Mouse (Mus musculus) neural tube, embryonic 13.5 days (tissue): ENCODE results near the gene Gm10226. TPM values are rescaled to one million over a fixed set of nuclear protein-coding genes. Genes with fewer than 3 reads are reported as not detected.
A peak's percentile ranks its signal among the peaks of the same experiment; 100 is the strongest.
"Not testable (repeated sequence)": the region's sequence is repeated elsewhere in the genome, so short reads cannot be mapped to it uniquely, and the experiment has no call there.

ENCODE experiments used
- ATAC-seq: fragments of 200-750 bp; cut with Nextera tagmentation; 2 replicates; pipeline ENCODE4 v1.8.0; 2017; ENCODE audit warnings: low read depth, mild to moderate bottlenecking, moderate TSS enrichment, moderate library complexity
- H3K27ac ChIP-seq: fragments of 300-500 bp; sonication (generic); replicated peaks from 2 replicates; pipeline ENCODE4 v1.5.1; 2015; ENCODE audit warnings: moderate library complexity, mild to moderate bottlenecking, inconsistent platforms
- H3K27me3 ChIP-seq: fragments of 300-500 bp; sonication (generic); 2 replicates; pipeline ENCODE4 v1.6.1; 2015; ENCODE audit warnings: mild to moderate bottlenecking, inconsistent platforms
- H3K36me3 ChIP-seq: fragments of 300-500 bp; sonication (generic); 2 replicates; pipeline ENCODE4 v1.6.1; 2015; ENCODE audit warnings: mild to moderate bottlenecking, inconsistent platforms
- H3K4me1 ChIP-seq: fragments of 300-500 bp; sonication (generic); replicated peaks from 2 replicates; pipeline ENCODE4 v1.6.1; 2015; ENCODE audit warnings: inconsistent platforms
- H3K4me2 ChIP-seq: fragments of 300-500 bp; sonication (generic); 2 replicates; pipeline ENCODE4 v1.6.1; 2015; ENCODE audit warnings: inconsistent platforms, mild to moderate bottlenecking, moderate library complexity
- H3K4me3 ChIP-seq: fragments of 300-500 bp; sonication (generic); 2 replicates; pipeline ENCODE4 v1.5.1; 2015; ENCODE audit warnings: mild to moderate bottlenecking, inconsistent platforms
- H3K9ac ChIP-seq: fragments of 300-500 bp; sonication (generic); 2 replicates; pipeline ENCODE4 v1.6.1; 2015; ENCODE audit warnings: moderate library complexity, mild to moderate bottlenecking, inconsistent platforms
- H3K9me3 ChIP-seq: fragments of 300-500 bp; sonication (generic); 2 replicates; pipeline ENCODE4 v1.6.1; 2016; ENCODE audit warnings: inconsistent platforms
- WGBS: fragments of 180-500 bp; shearing (Covaris S2); methylation state at CpG from one replicate; pipeline ENCODE4 v1.1.7; 2015; 5-methylcytosine and 5-hydroxymethylcytosine counted together
- polyA plus RNA-seq: library from polyadenylated mRNA; unstranded; fragments of >200 nt; fragmentation: Nextera tagmentation; extraction: Ambion mirVana; gene quantifications from 2 replicates; pipeline ENCODE4 v1.2.1, GENCODE M21; 2015

The Gm10226 gene
- polyA plus RNA-seq: 16.9 and 19.2 TPM in 2 replicates

DNA sequence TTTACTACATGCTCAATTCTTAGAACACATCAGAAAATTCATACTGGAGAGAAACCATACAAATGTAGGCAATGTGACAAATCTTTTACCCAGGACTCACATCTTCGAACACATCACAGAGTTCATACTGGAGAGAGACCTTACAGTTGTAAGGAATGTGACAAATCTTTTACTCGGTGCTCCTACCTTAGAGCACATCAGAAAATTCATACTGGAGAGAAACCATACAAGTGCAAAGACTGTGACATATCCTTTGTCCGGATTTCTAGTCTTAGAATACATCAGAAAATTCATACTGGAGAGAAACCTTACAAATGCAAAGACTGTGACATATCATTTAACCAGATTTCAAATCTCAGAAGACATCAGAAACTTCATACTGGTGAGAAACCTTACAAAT is at the start of gene Gm10226:
Gene Gm10226, plus strand, starts transcription at position 301 of the 400 bp plus-strand sequence.
- Histone ChIP-seq H3K9me3 (no peaks in the 10 kb centered on the region), H3K4me2 (no peak within 1 kb of the TSS), H3K27ac (no peak within 1 kb of the TSS), H3K27me3 (no peaks in the 10 kb centered on the region), H3K36me3 (peaks cover 52% of the 10 kb centered on the region), H3K4me3 (no peak within 1 kb of the TSS), H3K9ac (no peak within 1 kb of the TSS), H3K4me1 (no peaks in the 10 kb centered on the region)
- WGBS: 94% methylated on average over 3 of the region's 3 CpGs
- ATAC-seq: no peak

- H3K4me3 ChIP-seq: no peak overlapping the region
- peaks cover 5% of the 10 kb centered on the region for H3K4me1 ChIP-seq
- no peak overlapping the region for H3K27ac ChIP-seq
- no peak overlapping the region for H3K4me2 ChIP-seq
- H3K36me3 ChIP-seq: peaks cover 6% of the 10 kb centered on the region; the same call in 1 of the 2 replicates
- no peaks in the 10 kb centered on the region for H3K27me3 ChIP-seq
- ATAC-seq: no peak
- 46% methylated on average over 3 of the region's 3 CpGs for WGBS
- H3K9ac ChIP-seq: no peak overlapping the region
- H3K9me3 ChIP-seq: no peaks in the 10 kb centered on the region
Observed at GRCm38 (mm10) chr17:21648791-21649190, 42.9 kb upstream of the Gm10226 start.

DNA sequence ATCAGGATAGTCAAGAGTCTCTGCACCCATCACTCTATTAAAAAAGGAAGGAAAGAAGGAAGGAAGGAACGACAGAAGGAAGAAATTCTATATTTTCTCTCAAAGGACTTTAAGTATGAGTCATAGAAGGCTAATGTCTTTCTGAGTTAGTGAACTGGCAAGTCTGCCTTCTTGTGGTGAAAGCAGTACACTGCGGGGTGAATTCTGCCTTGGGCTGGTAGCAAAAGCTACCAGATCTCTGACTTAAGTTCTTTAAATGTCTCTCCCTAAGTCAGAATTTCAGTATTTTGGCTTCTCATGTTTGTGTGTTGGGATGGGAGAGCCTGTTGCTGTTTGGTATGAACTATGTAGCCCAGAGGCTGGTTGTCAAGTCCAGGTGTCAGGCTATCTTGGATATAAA is 41.7 kb upstream of the Gm10226 start:
- H3K27me3 ChIP-seq: no peaks in the 10 kb centered on the region
- H3K4me3 ChIP-seq: peak overlapping the region; percentile 45
- WGBS: 37% methylated on average over 2 of the region's 2 CpGs
- peaks cover 6% of the 10 kb centered on the region; the same call in 1 of the 2 replicates for H3K36me3 ChIP-seq
- no peaks in the 10 kb centered on the region for H3K9me3 ChIP-seq
- ATAC-seq: peak; percentile 60
- H3K4me1 ChIP-seq: peaks cover 5% of the 10 kb centered on the region
- H3K9ac ChIP-seq: peak overlapping the region; percentile 63
- peak overlapping the region; percentile 77 for H3K27ac ChIP-seq
- peak overlapping the region; percentile 56 for H3K4me2 ChIP-seq

DNA sequence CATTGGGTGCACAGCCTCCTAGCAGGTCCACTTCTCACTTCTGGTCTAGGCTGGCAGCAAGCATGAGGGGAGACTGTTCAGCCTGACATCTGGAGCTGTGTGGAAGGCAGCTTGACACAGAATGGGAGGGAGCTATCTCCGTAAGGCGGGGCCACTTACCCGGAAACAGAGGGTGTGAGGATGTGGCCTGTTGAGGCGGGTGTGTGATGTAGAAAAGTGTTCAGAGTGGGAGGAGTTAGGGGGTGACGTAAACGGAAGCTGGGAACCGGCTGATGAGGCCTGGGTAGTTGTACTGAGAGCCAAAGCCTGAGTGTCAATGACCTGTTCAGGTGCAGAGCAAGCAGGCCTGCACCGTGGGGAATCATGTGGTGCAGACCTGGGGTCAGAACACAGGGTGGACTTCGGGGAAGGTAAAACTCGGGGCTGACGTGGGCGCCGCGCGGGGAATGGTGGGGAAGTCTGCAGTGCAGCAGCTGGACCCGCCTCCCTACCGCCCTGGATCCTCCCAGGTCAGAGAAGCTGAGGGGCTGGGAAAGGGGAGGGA is 41.2 kb upstream of the Gm10226 start, which contains the start of gene Zfp983:
Gene Zfp983, plus strand, starts transcription at position 261 of the 544 bp plus-strand sequence.
- not testable (repeated sequence) for H3K27me3 ChIP-seq, H3K36me3 ChIP-seq, H3K4me1 ChIP-seq, H3K9me3 ChIP-seq
- 2% methylated on average over 17 of the region's 17 CpGs for WGBS
- Histone ChIP-seq H3K4me3 (peak within 1 kb of the TSS; percentile 45), H3K9ac (peak within 1 kb of the TSS; percentile 63), H3K4me2 (peak within 1 kb of the TSS; percentile 56), H3K27ac (peak within 1 kb of the TSS; percentile 77)
- ATAC-seq: peak; percentile 99

DNA sequence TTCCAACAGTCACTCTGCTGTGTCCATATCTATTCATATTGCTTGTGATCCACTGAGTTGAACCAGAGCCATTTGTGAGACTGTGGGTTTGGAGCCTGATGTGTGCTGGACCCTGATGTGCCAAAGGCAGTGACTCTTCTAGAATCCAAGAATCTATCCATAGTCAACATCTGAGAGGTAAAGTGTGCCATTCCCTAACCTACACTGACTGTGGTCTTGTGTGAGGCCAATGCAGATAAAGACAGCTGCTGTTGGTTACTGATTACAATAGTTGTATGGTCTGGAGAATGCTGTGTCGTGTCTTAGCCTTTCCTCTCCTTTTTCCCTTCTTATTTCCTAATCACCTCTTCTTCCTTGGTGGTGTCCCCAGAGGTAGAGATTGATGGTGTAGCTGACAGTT is 12.8 kb upstream of the Gm10226 start:
- not testable (repeated sequence) for H3K9me3 ChIP-seq, H3K27me3 ChIP-seq, H3K4me2 ChIP-seq, H3K36me3 ChIP-seq, H3K9ac ChIP-seq, ATAC-seq, H3K27ac ChIP-seq, H3K4me3 ChIP-seq
- 15% methylated on average over 1 of the region's 1 CpGs for WGBS
- H3K4me1 ChIP-seq: peaks cover 16% of the 10 kb centered on the region

DNA sequence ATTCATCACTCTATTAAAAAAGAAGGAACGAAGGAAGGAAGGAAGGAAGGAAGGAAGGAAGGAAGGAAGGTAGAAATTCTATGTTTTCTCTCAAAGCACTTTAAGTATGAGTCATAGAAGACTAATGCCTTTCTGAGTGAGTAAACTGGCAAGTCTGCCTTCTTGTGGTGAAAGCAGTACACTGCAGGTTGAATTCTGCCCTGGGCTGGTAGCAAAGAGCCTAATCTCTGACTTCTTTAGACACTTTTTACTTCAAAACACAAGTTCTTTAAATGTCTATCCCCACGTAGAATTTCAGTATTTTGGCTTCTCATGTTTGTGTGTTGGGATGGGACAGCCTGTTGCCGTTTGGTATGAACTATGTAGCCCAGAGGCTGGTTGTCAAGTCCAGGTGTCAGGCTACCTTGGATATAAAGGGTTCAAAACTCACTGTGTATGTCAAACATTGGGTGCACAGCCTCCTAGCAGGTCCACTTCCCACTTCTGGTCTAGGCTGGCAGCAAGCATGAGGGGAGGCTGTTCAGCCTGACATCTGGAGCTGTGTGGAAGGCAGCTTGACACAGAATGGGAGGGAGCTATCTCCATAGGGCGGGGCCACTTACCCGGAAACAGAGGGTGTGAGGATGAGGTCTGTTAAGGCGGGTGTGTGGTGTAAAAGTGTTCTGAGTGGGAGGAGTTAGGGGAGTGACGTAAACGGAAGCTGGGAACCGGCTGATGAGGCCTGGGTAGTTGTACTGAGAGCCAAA is 12.2 kb upstream of the Gm10226 start:
- peak overlapping the region; percentile 74 for H3K27ac ChIP-seq
- H3K4me1 ChIP-seq: peaks cover 16% of the 10 kb centered on the region
- H3K4me3 ChIP-seq: peak overlapping the region; percentile 48
- peaks cover under 1% of the 10 kb centered on the region; the same call in 1 of the 2 replicates for H3K36me3 ChIP-seq
- H3K27me3 ChIP-seq: no peaks in the 10 kb centered on the region
- peak overlapping the region; percentile 60 for H3K4me2 ChIP-seq
- H3K9ac ChIP-seq: peak overlapping the region; percentile 61
- peak; percentile 99 for ATAC-seq
- no peaks in the 10 kb centered on the region for H3K9me3 ChIP-seq
- WGBS: 4% methylated on average over 9 of the region's 9 CpGs

DNA sequence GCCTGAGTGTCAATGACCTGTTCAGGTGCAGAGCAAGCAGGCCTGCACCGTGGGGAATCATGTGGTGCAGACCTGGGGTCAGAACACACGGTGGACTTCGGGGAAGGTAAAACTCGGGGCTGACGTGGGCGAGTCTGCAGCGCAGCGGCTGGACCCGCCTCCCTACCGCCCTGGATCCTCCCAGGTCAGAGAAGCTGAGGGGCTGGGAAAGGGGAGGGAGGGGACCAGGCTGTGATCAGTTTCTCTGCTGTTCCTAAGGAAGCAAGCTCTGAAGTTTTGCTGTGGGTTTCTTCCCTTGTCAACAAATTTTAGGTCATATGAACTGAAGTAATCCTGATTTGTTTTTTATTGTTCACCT is 11.7 kb upstream of the Gm10226 start:
- WGBS: 0% methylated on average over 10 of the region's 10 CpGs
- H3K4me2 ChIP-seq: peak overlapping the region; percentile 60
- H3K27me3 ChIP-seq, H3K9me3 ChIP-seq, H3K36me3 ChIP-seq: not testable (repeated sequence)
- 0 out of 2 replicates have a peak overlapping the region, but pooled peaks have one; percentile 74 for H3K27ac ChIP-seq
- peaks cover 16% of the 10 kb centered on the region for H3K4me1 ChIP-seq
- H3K9ac ChIP-seq: peak overlapping the region; percentile 61; the same call in 1 of the 2 replicates
- peak overlapping the region; percentile 48 for H3K4me3 ChIP-seq
- peak; percentile 92 for ATAC-seq

DNA sequence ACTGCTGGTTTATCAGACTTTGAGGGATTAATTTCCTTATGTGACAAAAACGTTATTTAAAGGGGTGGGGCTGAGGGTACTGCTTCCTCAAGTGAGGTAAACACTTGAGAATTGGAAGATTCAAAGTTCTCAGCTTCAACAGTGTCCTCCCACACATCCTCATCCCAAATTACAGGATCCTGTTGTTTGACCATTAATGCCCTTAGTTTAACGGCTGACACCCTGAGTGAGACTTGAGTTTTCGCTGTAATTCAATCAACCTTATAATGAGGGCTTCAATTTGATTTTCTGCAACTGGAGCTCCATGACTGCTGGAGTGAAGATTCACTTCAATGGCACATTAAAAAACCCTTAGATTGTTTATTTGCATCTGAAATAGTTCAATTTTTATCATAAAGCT is 1.7 kb downstream of the Gm10226 start:
- Histone ChIP-seq H3K4me1 (no peaks in the 10 kb centered on the region), H3K36me3 (peaks cover 46% of the 10 kb centered on the region), H3K4me2 (no peak overlapping the region), H3K27me3 (no peaks in the 10 kb centered on the region), H3K9me3 (no peaks in the 10 kb centered on the region), H3K9ac (no peak overlapping the region), H3K4me3 (no peak overlapping the region), H3K27ac (no peak overlapping the region)
- ATAC-seq: no peak
- 82% methylated on average over 3 of the region's 3 CpGs for WGBS

- H3K4me2 ChIP-seq: no peak overlapping the region
- no peaks in the 10 kb centered on the region for H3K4me1 ChIP-seq
- peaks cover 23% of the 10 kb centered on the region for H3K36me3 ChIP-seq
- no peak overlapping the region for H3K9ac ChIP-seq
- H3K9me3 ChIP-seq: no peaks in the 10 kb centered on the region
- no peaks in the 10 kb centered on the region for H3K27me3 ChIP-seq
- H3K4me3 ChIP-seq: no peak overlapping the region
- ATAC-seq: no peak
- no peak overlapping the region for H3K27ac ChIP-seq
Observed at GRCm38 (mm10) chr17:21696073-21696472, 4.4 kb downstream of the Gm10226 start.

- WGBS: 63% methylated on average over 5 of the region's 5 CpGs
- H3K4me3 ChIP-seq: no peak overlapping the region
- no peaks in the 10 kb centered on the region for H3K36me3 ChIP-seq
- no peaks in the 10 kb centered on the region for H3K27me3 ChIP-seq
- no peak overlapping the region for H3K4me2 ChIP-seq
- peaks cover 4% of the 10 kb centered on the region; the same call in 1 of the 2 replicates for H3K4me1 ChIP-seq
- H3K9ac ChIP-seq: no peak overlapping the region
- ATAC-seq: no peak
- no peak overlapping the region for H3K27ac ChIP-seq
- H3K9me3 ChIP-seq: no peaks in the 10 kb centered on the region
Observed at GRCm38 (mm10) chr17:21702281-21703240, 10.9 kb downstream of the Gm10226 start.

DNA sequence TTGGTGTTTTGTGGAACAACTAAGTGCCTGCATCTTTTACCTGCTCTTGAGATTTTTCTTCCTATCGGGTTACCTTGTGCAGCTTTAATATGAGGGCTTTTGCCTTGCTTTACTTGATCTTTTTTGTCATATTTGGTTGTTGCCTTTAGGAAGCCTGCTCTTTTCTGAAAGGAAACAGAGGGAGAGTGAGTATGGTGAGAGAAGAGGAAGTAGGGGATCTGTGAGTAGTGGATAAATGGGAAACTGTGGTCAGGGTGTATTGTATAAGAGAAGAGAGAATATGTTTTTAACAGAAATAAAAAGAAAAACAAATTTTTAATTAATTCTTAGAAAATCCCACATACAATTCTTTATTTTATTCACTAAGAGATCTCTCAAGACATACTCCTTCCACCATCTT is 11.8 kb downstream of the Gm10226 start:
- Histone ChIP-seq H3K9ac (no peak overlapping the region), H3K4me3 (no peak overlapping the region), H3K27me3 (no peaks in the 10 kb centered on the region), H3K4me1 (peaks cover 9% of the 10 kb centered on the region), H3K36me3 (no peaks in the 10 kb centered on the region), H3K9me3 (no peaks in the 10 kb centered on the region), H3K4me2 (no peak overlapping the region), H3K27ac (no peak overlapping the region)
- 82% methylated on average over 1 of the region's 1 CpGs for WGBS
- no peak for ATAC-seq
